Mouse (Mus musculus): ENCODE results near the gene Esyt2. TPM values are rescaled to one million over a fixed set of nuclear protein-coding genes. Genes with fewer than 3 reads are reported as not detected.
A peak's percentile ranks its signal among the peaks of the same experiment; 100 is the strongest.
"Not testable (repeated sequence)": the region's sequence is repeated elsewhere in the genome, so short reads cannot be mapped to it uniquely, and the experiment has no call there.

Esyt2 gene
- 55.1 and 62.1 TPM in 2 replicates for total RNA-seq (2021)
- long read RNA-seq, experiment 1, full-length matches to known transcripts, result 16 of 24 reads
- long read RNA-seq, experiment 1, partial matches to known transcripts, result 3 of 24 reads
- long read RNA-seq, experiment 1, other reads (novel, unspliced or antisense), result 5 of 24 reads
- long read RNA-seq, experiment 2, full-length matches to known transcripts, result 7 of 11 reads
- long read RNA-seq, experiment 2, partial matches to known transcripts, result 2 of 11 reads
- long read RNA-seq, experiment 2, other reads (novel, unspliced or antisense), result 2 of 11 reads

GRCm38 (mm10) chr12:116280653-116281364 is at the start of gene Esyt2:
Esyt2 (plus strand) TSS chr12:116281196.
- DNase-seq, result peak; percentile 100

GRCm38 (mm10) chr12:116231612-116232011 is 49.4 kb upstream of the Esyt2 start:
- peak; percentile 91 for DNase-seq

DNA sequence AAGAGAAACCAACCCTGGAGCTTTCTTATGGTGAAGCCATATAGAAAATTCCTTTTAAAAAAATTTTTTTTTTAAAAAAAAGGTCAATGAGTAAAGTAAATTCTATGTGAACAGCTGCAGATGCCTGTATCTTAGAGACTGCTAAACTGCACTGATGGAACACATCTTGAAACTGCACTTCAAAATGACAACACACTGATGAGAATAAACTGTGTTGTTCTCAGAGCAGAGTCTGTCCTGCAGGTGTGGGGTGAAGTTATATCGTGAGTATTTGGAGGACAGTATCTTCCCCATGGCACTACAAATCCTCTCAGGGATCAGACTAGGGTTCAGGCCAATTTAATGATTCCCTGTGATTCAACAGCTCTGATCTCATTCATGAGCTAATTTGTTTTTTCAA is 48.9 kb upstream of the Esyt2 start:
- no peak for DNase-seq

DNA sequence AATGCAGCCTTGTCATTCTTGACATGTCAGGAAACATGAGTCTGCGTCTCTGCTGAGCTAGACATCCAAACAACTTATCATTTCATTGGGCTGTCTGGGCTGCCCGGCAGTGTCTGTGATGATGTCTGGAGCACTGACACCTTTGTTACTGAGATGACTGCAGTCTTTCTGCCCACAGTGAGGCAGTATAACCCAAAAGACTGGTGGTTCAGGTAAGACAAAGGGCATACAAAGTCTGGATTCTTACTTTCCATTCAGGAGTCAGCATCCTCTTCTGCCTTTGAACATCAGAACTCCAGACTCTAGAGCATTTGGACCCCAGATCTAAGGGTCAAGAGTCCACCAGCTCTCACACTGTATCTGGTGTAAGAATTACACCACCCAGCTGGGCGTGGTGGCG is 45.6 kb upstream of the Esyt2 start:
- DNase-seq, result no peak

DNA sequence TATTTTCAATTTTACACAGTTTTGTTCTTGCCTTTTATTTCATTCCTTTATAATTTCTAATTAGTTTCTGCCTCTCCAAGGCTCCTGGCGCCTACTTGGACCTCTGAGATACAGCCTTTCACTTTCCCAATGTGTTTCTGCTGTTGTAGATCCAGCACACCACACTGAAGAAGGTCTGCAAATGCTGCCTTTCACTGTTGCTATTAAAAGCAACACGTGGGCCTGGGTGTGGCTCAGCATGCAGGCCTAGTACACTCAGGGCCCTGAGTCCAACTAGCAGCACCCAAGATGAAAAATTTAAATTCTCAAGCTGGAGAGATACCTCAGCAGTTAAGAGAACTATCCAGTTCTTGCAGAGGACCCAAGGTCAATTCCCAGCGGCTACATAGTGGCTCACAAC is 44.3 kb upstream of the Esyt2 start:
- no peak for DNase-seq

- no peak for DNase-seq
Measured at GRCm38 (mm10) chr12:116238370-116238769, 42.6 kb upstream of the Esyt2 start.

- DNase-seq, result no peak
Measured at GRCm38 (mm10) chr12:116238803-116239202, 42.2 kb upstream of the Esyt2 start.

- DNase-seq, result no peak
Measured at GRCm38 (mm10) chr12:116244601-116245000, 36.4 kb upstream of the Esyt2 start.

GRCm38 (mm10) chr12:116254652-116255051 is 26.3 kb upstream of the Esyt2 start:
- DNase-seq, result no peak

DNA sequence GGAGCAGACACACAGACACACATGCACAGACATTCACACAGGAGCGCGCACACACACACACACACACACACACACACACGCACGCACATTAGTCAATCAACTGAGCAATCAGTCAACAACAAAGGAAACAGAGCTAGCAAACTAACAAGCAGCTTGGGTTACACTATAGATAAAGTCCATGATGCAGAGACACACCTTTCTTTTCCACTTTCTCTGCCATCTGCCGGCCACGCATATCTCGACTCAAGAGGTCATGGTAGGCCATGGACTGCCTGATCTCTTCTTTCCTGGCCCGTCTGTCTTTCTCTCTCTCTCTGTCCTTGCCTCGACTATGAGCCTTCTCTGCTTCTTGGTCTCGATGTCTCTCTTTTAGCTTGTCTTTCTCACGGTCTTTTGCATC is 25.4 kb upstream of the Esyt2 start:
- no peak for DNase-seq

DNA sequence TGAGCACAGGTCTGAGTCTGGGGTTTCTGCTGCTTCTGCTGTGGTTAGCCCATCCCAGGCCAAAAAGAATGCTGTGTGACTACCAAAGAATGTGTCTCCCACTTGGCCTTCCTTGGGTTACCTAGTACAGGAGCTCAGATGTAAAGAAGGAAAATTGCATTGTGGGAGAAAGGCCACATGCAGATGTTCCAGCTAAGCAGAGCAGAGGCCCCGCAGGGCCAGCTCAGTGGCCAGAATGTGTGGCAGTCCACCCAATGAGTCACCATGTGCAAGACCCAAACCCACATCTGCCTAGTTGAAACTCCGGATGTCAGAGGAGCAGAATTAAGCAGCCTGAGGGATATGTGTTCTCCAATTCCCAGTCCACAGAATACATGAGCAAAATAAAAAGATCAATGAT is 22.7 kb upstream of the Esyt2 start:
- no peak for DNase-seq

DNA sequence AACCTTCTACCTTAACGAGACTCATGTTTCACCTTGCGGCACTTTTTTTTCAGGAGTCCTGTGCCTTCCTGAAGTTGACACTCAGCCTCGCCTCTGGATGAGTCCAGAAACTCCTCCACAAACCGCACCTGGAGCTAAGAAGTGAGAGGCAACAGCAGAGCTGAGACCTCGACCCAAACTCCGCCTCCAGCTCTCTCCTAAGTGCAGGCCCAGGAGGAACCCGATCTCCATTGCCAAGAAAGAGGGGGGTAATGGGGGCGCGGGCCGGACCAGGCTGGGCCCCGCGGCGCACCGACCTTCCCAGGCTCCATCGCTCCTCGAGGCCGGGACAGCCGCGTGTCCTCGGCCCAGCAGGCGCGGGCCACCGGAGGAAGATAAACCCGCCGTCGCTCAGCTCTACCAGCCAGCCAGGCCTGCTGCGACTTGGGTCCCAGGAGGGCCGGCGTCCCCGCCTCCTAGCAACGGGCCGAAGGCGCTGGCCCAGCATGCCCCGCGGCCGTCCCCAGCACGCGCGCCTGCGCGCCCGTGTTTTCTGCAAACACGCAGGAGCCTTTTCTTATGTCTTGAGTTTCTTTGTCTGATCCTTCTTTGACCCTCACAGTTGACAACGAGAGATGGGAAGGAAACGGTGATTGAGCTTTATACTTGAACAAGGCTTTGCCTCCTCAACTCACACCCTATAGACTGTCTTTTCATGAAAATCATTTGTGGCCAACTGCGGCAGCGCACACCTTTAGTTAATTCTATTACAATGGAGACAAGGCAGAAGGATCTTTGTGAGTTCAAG is 18.2 kb upstream of the Esyt2 start, which contains the start of gene Wdr60:
Wdr60 (minus strand) TSS at position 468 of the 787 bp plus-strand sequence.
- peak; percentile 95 for DNase-seq

- no peak for DNase-seq
Measured at GRCm38 (mm10) chr12:116264756-116265155, 16.2 kb upstream of the Esyt2 start.

DNA sequence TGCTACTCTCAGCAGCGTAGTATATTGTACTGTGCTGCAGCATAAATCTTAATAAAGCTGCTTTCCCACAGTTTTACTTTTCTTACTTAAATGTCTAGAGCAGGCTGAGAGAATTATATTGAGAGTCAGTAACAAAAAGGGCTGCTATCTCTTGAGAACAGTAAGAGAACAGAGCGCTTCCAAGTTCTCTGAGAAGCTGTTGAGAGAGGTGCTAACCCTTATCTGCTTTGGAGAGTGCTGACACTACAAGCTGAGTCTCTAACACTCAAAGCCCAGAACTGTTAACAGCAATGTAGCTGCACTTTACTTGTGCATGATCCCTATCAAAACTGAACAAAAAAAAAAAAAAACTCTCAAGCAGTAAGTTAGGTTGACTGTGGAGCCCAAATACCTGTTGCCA is 15.7 kb upstream of the Esyt2 start:
- DNase-seq, result no peak

GRCm38 (mm10) chr12:116269450-116269849 is 11.5 kb upstream of the Esyt2 start:
- peak; percentile 21 for DNase-seq

- no peak for DNase-seq
Measured at GRCm38 (mm10) chr12:116270538-116270937, 10.5 kb upstream of the Esyt2 start.

GRCm38 (mm10) chr12:116271071-116271470 is 9.9 kb upstream of the Esyt2 start:
- DNase-seq, result no peak

- DNase-seq, result no peak
Measured at GRCm38 (mm10) chr12:116273733-116274132, 7.3 kb upstream of the Esyt2 start.

- DNase-seq, result not testable (repeated sequence)
Measured at GRCm38 (mm10) chr12:116275086-116275485, 5.9 kb upstream of the Esyt2 start, which contains the start of gene Gm11027. Gm11027 (plus strand) TSS chr12:116275386.

DNA sequence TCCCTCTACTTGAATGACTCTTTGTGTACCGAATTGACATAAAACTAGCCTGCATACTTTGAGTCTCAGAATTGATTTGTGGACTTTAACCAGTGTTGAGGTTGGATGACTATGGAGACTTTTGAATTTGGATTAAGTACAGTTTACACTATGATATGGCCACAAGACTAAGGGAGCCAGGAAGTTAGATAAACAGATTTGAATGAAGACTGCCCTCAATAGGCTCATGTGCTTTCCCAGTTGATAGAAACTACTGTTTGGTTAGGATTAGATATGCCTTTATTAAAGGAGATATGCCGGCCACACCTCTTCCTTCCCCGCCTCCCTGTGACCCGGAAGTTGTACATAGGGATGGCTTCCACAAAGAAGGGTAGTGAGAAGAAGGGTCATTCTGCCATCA is 5.4 kb upstream of the Esyt2 start:
- no peak for DNase-seq

- no peak for DNase-seq
Measured at GRCm38 (mm10) chr12:116276961-116277360, 4.0 kb upstream of the Esyt2 start.

DNA sequence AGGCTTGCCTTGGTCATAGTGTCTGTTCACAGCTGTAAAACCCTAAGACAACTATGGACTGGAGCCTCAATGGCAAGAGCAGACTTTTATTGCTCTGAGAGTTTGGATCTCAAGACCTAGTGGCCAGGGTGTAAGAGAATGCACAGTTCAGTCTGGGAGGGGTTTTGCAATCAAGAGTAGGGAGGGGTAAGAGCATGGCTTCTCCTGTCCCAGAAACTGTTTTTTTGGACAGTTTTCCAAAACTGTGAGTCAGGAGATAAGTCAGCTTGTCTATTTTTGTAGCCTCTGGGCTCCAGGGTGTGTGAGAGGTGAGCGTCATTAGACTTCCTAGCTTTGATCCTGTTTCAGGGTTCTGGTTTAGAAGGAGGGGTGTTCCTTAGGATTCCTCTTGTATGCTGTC is 2.5 kb upstream of the Esyt2 start:
- peak; percentile 8 for DNase-seq

DNA sequence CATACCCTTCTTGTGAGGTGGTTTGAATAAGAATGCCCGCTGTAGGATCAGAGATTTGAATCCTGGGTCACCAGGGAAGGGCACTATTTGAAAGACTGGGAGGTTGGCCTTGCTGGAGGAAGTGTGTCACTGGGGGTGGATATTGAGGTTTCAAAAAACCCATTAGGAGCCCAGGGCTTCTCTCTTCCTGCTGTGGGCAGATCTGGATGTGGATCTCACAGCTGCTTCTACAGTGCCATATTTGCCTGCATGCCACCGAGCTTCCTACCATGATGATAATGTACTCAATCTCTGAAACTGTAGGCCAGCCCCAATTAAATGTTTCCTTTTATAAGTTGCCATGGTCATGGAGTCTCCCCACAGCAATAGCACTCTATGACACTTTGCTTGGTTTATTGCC is 1.8 kb upstream of the Esyt2 start:
- DNase-seq, result no peak
